Mouse (Mus musculus): ENCODE results near the gene Hinfp.
"Not testable (repeated sequence)": the region's sequence is repeated elsewhere in the genome, so short reads cannot be mapped to it uniquely, and the experiment has no call there.

The Hinfp gene

GRCm38 (mm10) chr9:44318076-44318825 lies 12.8 kb upstream of the Hinfp start:
- in situ Hi-C loops (cut with MboI; ENCODE audit: low pct_unique_long_range_greater_than_20kb in 1 of 2, low sequenced_read_pairs in 2 of 2, unreplicated experiment in 1 of 2) = no loop called here

- in situ Hi-C loops (cut with MboI; ENCODE audit: low pct_unique_long_range_greater_than_20kb in 1 of 2, low sequenced_read_pairs in 2 of 2, unreplicated experiment in 1 of 2) = no loop called here
These were observed 12.0 kb upstream of the Hinfp start for GRCm38 (mm10) chr9:44317452-44317851.

GRCm38 (mm10) chr9:44314910-44315309 lies 9.4 kb upstream of the Hinfp start:
- in situ Hi-C loops (cut with MboI; ENCODE audit: low pct_unique_long_range_greater_than_20kb in 1 of 2, low sequenced_read_pairs in 2 of 2, unreplicated experiment in 1 of 2) = no loop called here

GRCm38 (mm10) chr9:44314257-44314547 lies 8.7 kb upstream of the Hinfp start:
- in situ Hi-C loops (cut with MboI; ENCODE audit: low pct_unique_long_range_greater_than_20kb in 1 of 2, low sequenced_read_pairs in 2 of 2, unreplicated experiment in 1 of 2) = no loop called here

- in situ Hi-C loops (cut with MboI; ENCODE audit: low pct_unique_long_range_greater_than_20kb in 1 of 2, low sequenced_read_pairs in 2 of 2, unreplicated experiment in 1 of 2) = no loop called here
These were observed 8.2 kb upstream of the Hinfp start for GRCm38 (mm10) chr9:44313476-44314256.

- in situ Hi-C loops (cut with MboI; ENCODE audit: low pct_unique_long_range_greater_than_20kb in 1 of 2, low sequenced_read_pairs in 2 of 2, unreplicated experiment in 1 of 2) = no loop called here
These were observed 6.0 kb upstream of the Hinfp start for GRCm38 (mm10) chr9:44311136-44312134.

GRCm38 (mm10) chr9:44310750-44311135 lies 5.3 kb upstream of the Hinfp start:
- in situ Hi-C loops (cut with MboI; ENCODE audit: low pct_unique_long_range_greater_than_20kb in 1 of 2, low sequenced_read_pairs in 2 of 2, unreplicated experiment in 1 of 2) = no loop called here

GRCm38 (mm10) chr9:44309756-44310155 lies 4.3 kb upstream of the Hinfp start:
- in situ Hi-C loops (cut with MboI; ENCODE audit: low pct_unique_long_range_greater_than_20kb in 1 of 2, low sequenced_read_pairs in 2 of 2, unreplicated experiment in 1 of 2) = no loop called here

GRCm38 (mm10) chr9:44307248-44307647 lies 1.8 kb upstream of the Hinfp start:
- in situ Hi-C loops (cut with MboI; ENCODE audit: low pct_unique_long_range_greater_than_20kb in 1 of 2, low sequenced_read_pairs in 2 of 2, unreplicated experiment in 1 of 2) = no loop called here

- in situ Hi-C loops (cut with MboI; ENCODE audit: low pct_unique_long_range_greater_than_20kb in 1 of 2, low sequenced_read_pairs in 2 of 2, unreplicated experiment in 1 of 2) = no loop called here
These were observed 1.1 kb upstream of the Hinfp start for GRCm38 (mm10) chr9:44306532-44306931.

- in situ Hi-C loops (cut with MboI; ENCODE audit: low pct_unique_long_range_greater_than_20kb in 1 of 2, low sequenced_read_pairs in 2 of 2, unreplicated experiment in 1 of 2) = not testable (repeated sequence)
These were observed 5.5 kb downstream of the Hinfp start for GRCm38 (mm10) chr9:44300001-44300400.

GRCm38 (mm10) chr9:44292490-44292889 lies 13.0 kb downstream of the Hinfp start:
- in situ Hi-C loops (cut with MboI; ENCODE audit: low pct_unique_long_range_greater_than_20kb in 1 of 2, low sequenced_read_pairs in 2 of 2, unreplicated experiment in 1 of 2) = no loop called here

- in situ Hi-C loops (cut with MboI; ENCODE audit: low pct_unique_long_range_greater_than_20kb in 1 of 2, low sequenced_read_pairs in 2 of 2, unreplicated experiment in 1 of 2) = no loop called here
These were observed 16.5 kb downstream of the Hinfp start for GRCm38 (mm10) chr9:44288959-44289291.

GRCm38 (mm10) chr9:44288076-44288958 lies 17.2 kb downstream of the Hinfp start, which contains the start of gene Abcg4:
Gene Abcg4, minus strand, starts transcription at chr9:44288615.
- in situ Hi-C loops (cut with MboI; ENCODE audit: low pct_unique_long_range_greater_than_20kb in 1 of 2, low sequenced_read_pairs in 2 of 2, unreplicated experiment in 1 of 2) = no loop called here

GRCm38 (mm10) chr9:44287401-44288075 lies 17.9 kb downstream of the Hinfp start:
- in situ Hi-C loops (cut with MboI; ENCODE audit: low pct_unique_long_range_greater_than_20kb in 1 of 2, low sequenced_read_pairs in 2 of 2, unreplicated experiment in 1 of 2) = no loop called here

GRCm38 (mm10) chr9:44287003-44287400 lies 18.5 kb downstream of the Hinfp start:
- in situ Hi-C loops (cut with MboI; ENCODE audit: low pct_unique_long_range_greater_than_20kb in 1 of 2, low sequenced_read_pairs in 2 of 2, unreplicated experiment in 1 of 2) = no loop called here

GRCm38 (mm10) chr9:44286256-44286850 lies 19.1 kb downstream of the Hinfp start:
- in situ Hi-C loops (cut with MboI; ENCODE audit: low pct_unique_long_range_greater_than_20kb in 1 of 2, low sequenced_read_pairs in 2 of 2, unreplicated experiment in 1 of 2) = no loop called here
